Mouse (Mus musculus): ENCODE data around the gene Madcam1. TPM values are rescaled to one million over a fixed set of nuclear protein-coding genes. Genes with fewer than 3 reads are reported as not detected.

Gene Madcam1
- polyA plus RNA-seq, 1 experiment from 2014 or later = 1.4 TPM

- Histone ChIP-seq H3K27me3 (peaks cover 4% of the 10 kb centered on the region; the same call in 1 of the 2 replicates), H3K4me1 (replicated peaks) (peaks cover 17% of the 10 kb centered on the region), H3K4me3 (peak within 1 kb of the TSS; percentile 62), H3K27ac (peak within 1 kb of the TSS; percentile 83), H3K9ac (peak within 1 kb of the TSS; percentile 64), H3K9me3 (replicated peaks) (no peaks in the 10 kb centered on the region), H3K36me3 (no peaks in the 10 kb centered on the region), H3K4me2 (peak within 1 kb of the TSS; percentile 73)
- WGBS = 0% methylated on average over 44 of the region's 45 CpGs
- ATAC-seq (replicated peaks; ENCODE audit: insufficient number of reproducible peaks, insufficient read depth, low FRiP score, low read depth) = peak; percentile 75
Observed at GRCm38 (mm10) chr10:79668771-79669575, 4.6 kb downstream of the Madcam1 start, which contains the start of gene Tpgs1. Gene Tpgs1, plus strand, starts transcription at chr10:79669369.

GRCm38 (mm10) chr10:79669576-79670057 lies 5.3 kb downstream of the Madcam1 start:
- WGBS = under 1% methylated on average over 47 of the region's 47 CpGs
- H3K9ac ChIP-seq = peak overlapping the region; percentile 64
- peak overlapping the region; percentile 83 for H3K27ac ChIP-seq
- H3K4me2 ChIP-seq = peak overlapping the region; percentile 73
- peaks cover 15% of the 10 kb centered on the region for H3K4me1 ChIP-seq (replicated peaks)
- H3K27me3 ChIP-seq = peaks cover 4% of the 10 kb centered on the region; the same call in 1 of the 2 replicates
- no peaks in the 10 kb centered on the region for H3K36me3 ChIP-seq
- peak overlapping the region; percentile 62 for H3K4me3 ChIP-seq
- peak; percentile 47 for ATAC-seq (replicated peaks; ENCODE audit: insufficient number of reproducible peaks, insufficient read depth, low FRiP score, low read depth)
- H3K9me3 ChIP-seq (replicated peaks) = no peaks in the 10 kb centered on the region

- no peak for ATAC-seq (replicated peaks; ENCODE audit: insufficient number of reproducible peaks, insufficient read depth, low FRiP score, low read depth)
- H3K9ac ChIP-seq = peak overlapping the region; percentile 64
- H3K27ac ChIP-seq = peak overlapping the region; percentile 83; the same call in 1 of the 2 replicates
Observed at GRCm38 (mm10) chr10:79670071-79670888, 5.9 kb downstream of the Madcam1 start.

DNA sequence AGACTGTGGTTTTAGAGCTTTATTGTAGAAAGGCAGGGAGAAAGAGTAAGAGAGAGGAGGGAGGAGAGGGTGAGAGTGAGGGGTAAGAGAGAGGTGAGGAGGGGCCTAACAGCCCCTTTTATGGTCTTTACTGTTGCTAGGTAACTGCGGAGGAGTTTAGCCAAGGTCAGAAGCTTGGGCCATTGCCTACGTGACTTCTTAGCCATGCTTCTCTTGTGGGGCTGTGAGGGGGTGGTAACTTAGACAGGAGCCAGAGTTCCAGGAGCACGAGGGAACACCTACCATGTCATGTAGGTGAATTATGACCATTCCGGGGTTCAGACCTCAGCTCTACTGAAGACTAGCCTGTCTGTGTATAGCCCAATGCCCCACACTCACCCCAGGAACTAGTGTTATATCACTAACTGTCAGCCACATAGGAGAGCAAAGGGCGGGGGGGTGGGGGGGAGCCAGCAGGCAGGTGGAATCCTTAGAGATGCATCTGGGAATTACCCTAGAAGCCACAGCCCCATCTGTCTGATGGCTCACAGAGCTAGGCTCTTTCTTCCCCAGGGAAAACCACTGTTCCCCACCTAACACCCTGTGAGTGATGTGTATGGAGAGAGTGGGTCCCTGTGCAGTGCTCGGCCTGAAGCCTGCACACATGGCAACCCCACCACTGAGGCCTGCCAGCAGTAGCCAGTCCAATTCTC lies 7.2 kb downstream of the Madcam1 start:
- WGBS = 78% methylated on average over 6 of the region's 6 CpGs
- Histone ChIP-seq H3K4me3 (no peak overlapping the region), H3K36me3 (no peaks in the 10 kb centered on the region), H3K9ac (no peak overlapping the region), H3K27ac (no peak overlapping the region), H3K9me3 (replicated peaks) (no peaks in the 10 kb centered on the region), H3K4me2 (no peak overlapping the region), H3K27me3 (no peaks in the 10 kb centered on the region), H3K4me1 (replicated peaks) (peaks cover 26% of the 10 kb centered on the region)
- no peak for ATAC-seq (replicated peaks; ENCODE audit: insufficient number of reproducible peaks, insufficient read depth, low FRiP score, low read depth)

More at GRCm38 (mm10) chr10:79670071-79670888, 5.9 kb downstream of the Madcam1 start:
- peak overlapping the region; percentile 73 for H3K4me2 ChIP-seq
- peaks cover 4% of the 10 kb centered on the region; the same call in 1 of the 2 replicates for H3K27me3 ChIP-seq
- 36% methylated on average over 15 of the region's 15 CpGs for WGBS
- H3K4me3 ChIP-seq = peak overlapping the region; percentile 62
- H3K4me1 ChIP-seq (replicated peaks) = peaks cover 15% of the 10 kb centered on the region
- H3K9me3 ChIP-seq (replicated peaks) = no peaks in the 10 kb centered on the region
- H3K36me3 ChIP-seq = no peaks in the 10 kb centered on the region

- Histone ChIP-seq H3K27ac (no peak overlapping the region), H3K4me2 (no peak overlapping the region), H3K36me3 (no peaks in the 10 kb centered on the region), H3K27me3 (no peaks in the 10 kb centered on the region), H3K4me3 (no peak overlapping the region), H3K9ac (no peak overlapping the region), H3K4me1 (replicated peaks) (peaks cover 27% of the 10 kb centered on the region), H3K9me3 (replicated peaks) (no peaks in the 10 kb centered on the region)
- 62% methylated on average over 3 of the region's 3 CpGs for WGBS
- no peak for ATAC-seq (replicated peaks; ENCODE audit: insufficient number of reproducible peaks, insufficient read depth, low FRiP score, low read depth)
Observed at GRCm38 (mm10) chr10:79672088-79672455, 7.7 kb downstream of the Madcam1 start.

DNA sequence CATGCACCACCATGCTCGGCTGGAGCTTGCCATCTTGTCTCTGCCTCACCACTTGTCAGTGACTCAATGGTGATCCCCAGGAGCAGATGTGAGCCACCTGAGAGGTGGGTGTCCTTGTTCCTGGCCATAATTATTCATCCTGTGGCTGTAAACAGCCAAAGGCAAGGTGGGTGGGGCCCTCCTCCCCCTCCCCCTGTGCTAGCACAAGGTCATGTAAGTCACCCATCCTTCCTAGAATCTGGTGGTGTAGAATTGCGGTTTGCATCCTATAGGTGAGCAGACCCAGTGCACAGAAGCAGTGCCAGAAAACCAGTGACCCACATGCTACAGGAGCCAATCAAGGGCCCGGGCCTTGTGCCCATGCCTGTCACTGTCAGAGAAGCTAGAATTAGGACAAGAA lies 8.7 kb downstream of the Madcam1 start:
- ATAC-seq (replicated peaks; ENCODE audit: insufficient number of reproducible peaks, insufficient read depth, low FRiP score, low read depth) = no peak
- Histone ChIP-seq H3K4me3 (no peak overlapping the region), H3K27me3 (no peaks in the 10 kb centered on the region), H3K4me2 (no peak overlapping the region), H3K36me3 (no peaks in the 10 kb centered on the region), H3K9ac (no peak overlapping the region), H3K9me3 (replicated peaks) (no peaks in the 10 kb centered on the region), H3K4me1 (replicated peaks) (peaks cover 27% of the 10 kb centered on the region), H3K27ac (no peak overlapping the region)
- WGBS = 87% methylated on average over 3 of the region's 3 CpGs

- Histone ChIP-seq H3K9me3 (replicated peaks) (no peaks in the 10 kb centered on the region), H3K36me3 (no peaks in the 10 kb centered on the region), H3K4me2 (no peak overlapping the region), H3K27me3 (no peaks in the 10 kb centered on the region), H3K4me1 (replicated peaks) (peaks cover 19% of the 10 kb centered on the region), H3K4me3 (no peak overlapping the region), H3K9ac (no peak overlapping the region), H3K27ac (no peak overlapping the region)
- 49% methylated on average over 44 of the region's 44 CpGs for WGBS
- 0 out of 2 replicates have a peak, but pooled peaks have one; percentile 5 for ATAC-seq (replicated peaks; ENCODE audit: insufficient number of reproducible peaks, insufficient read depth, low FRiP score, low read depth)
Observed at GRCm38 (mm10) chr10:79675346-79676035, 11.1 kb downstream of the Madcam1 start.

DNA sequence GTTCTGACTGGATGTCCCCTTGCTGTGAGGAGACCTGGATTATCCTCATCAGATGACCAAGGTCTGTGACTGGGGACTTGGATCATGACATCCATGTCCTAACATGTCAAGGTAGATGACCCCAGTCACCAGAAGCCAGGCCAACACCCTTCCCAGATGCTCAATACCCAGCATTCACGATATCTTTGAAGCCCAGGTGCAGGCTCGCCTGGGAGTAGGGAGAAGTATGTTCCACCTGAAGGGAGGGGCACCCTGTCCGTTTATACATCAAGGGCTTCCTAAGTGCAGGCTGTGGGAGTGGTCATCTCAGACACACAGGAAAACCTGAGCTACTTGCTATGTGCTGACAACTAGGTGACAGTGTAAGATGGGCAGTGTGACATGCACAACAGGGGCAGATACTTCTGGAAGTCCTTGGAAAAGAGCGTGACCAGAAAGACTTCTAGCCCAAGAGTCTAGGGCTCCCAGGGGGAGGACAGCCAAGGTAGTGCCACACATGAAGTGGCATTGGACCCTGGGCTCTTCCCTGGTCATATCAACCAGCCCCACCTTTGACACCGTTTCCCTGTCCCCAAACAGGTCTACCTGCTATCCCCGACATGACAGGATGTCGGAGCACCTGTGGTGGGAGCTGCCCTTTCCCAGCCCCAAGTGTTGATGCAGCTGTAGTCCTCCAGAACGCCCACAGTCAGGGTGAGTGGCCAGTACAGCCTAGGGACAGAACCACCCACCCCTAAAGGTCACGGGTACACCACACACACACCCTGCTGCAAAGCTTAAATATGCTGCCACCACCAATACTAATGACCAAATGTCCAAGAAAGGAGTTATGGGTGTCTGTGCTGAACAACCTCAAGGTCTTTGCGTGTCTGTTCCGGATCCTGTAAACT lies 16.5 kb downstream of the Madcam1 start:
- Histone ChIP-seq H3K36me3 (peaks cover 13% of the 10 kb centered on the region), H3K27me3 (no peaks in the 10 kb centered on the region), H3K4me3 (peak overlapping the region; percentile 87), H3K4me2 (peak overlapping the region; percentile 65), H3K9ac (peak overlapping the region; percentile 35), H3K27ac (peak overlapping the region; percentile 89), H3K9me3 (replicated peaks) (no peaks in the 10 kb centered on the region), H3K4me1 (replicated peaks) (peaks cover 41% of the 10 kb centered on the region)
- WGBS = 31% methylated on average over 11 of the region's 11 CpGs
- ATAC-seq (replicated peaks; ENCODE audit: insufficient number of reproducible peaks, insufficient read depth, low FRiP score, low read depth) = no peak

DNA sequence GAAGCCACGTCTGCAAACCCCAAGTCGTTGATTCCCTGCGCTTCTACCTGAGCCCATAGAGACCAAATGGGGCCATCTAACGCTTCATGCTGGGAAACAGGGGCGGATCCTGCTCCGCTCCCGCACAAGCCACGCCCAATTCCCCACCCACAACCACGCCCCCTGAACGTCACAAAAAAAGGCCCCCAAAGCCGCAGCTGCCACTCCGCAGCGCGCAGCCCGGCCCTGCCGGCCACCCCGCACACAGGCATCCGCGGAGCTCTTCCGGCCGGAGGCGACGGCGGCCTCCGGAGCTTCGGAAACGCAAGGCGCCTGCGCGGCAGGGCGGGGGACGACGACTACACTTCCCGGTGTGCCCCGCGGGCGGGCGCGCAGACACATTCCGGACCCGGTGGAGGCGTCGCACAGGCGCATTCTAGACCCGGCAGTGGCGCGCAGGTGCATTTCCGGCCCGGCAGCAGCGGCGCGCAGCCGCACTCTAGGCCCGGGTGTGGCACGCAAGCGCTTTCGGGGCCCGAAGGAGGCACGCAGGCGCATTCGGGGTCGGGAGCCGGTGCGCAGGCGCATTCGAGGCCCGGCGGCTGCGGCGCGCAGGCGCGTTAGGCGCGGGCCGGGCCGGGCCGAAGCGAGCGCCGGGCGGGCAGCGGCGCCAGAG lies 17.4 kb downstream of the Madcam1 start, which contains the start of gene Cdc34:
TSS of gene Cdc34 (plus strand) at position 605 of the 655 bp plus-strand sequence.
- H3K9me3 ChIP-seq (replicated peaks) = no peaks in the 10 kb centered on the region
- peak within 1 kb of the TSS; percentile 87 for H3K9ac ChIP-seq
- peak within 1 kb of the TSS; percentile 87 for H3K4me3 ChIP-seq
- ATAC-seq (replicated peaks; ENCODE audit: insufficient number of reproducible peaks, insufficient read depth, low FRiP score, low read depth) = peak; percentile 92
- peaks cover 22% of the 10 kb centered on the region for H3K36me3 ChIP-seq
- peak within 1 kb of the TSS; percentile 89 for H3K27ac ChIP-seq
- peaks cover 40% of the 10 kb centered on the region for H3K4me1 ChIP-seq (replicated peaks)
- WGBS = under 1% methylated on average over 83 of the region's 84 CpGs
- H3K27me3 ChIP-seq = no peaks in the 10 kb centered on the region
- H3K4me2 ChIP-seq = peak within 1 kb of the TSS; percentile 84

All from heart, embryonic 15.5 days (tissue).